Mouse (Mus musculus) CD4-positive, CD25-positive, alpha-beta regulatory T cell (primary cell): ENCODE measurements around the gene Phactr2. TPM values are rescaled to one million over a fixed set of nuclear protein-coding genes. Genes with fewer than 3 reads are reported as not detected.

ENCODE experiments used
- polyA plus RNA-seq: library from polyadenylated mRNA; unstranded; fragments of 100-300 nt; shearing (Covaris generic); gene quantifications from one replicate; pipeline ENCODE4 v1.2.1, GENCODE M21; 2017

Gene Phactr2
- polyA plus RNA-seq, result 11.9 TPM

DNA sequence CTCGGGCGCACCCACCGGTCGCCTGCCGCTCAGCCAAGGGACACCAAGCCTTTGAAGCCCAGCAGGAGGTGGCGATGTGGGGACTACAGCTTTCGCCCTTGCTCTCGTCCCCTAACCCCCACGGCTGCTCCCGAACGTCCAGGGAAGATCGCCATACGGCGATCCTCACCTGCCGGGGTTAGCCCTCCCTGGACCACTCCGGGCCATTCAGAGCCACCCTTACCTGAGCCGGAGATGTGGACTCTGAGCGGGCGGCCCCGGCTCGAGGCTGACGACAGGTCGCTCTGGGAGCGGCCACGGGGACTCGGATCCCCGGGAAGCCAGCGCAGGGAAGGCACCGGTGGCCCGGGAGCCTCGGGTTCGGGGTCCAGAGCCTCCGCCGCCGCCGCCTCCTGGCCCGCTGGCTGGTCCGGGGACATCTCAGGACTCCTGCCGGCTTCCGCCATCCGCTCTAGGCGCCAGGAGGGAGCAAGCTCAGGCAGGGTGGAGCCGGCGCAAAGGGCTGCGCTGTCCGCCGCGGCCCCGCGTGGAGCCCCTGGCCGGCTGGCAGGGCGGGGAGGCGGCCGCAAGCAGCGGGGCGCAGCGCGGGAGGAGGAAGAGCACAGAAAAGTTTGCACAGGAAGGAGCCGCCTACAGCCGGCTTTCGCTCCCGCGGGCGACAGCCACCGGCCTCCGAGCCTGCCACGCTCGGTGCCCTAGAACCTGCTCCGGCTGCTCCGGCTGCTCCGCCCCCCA lies at the start of gene Phactr2:
TSS of gene Phactr2 (minus strand) at position 580 of the 735 bp plus-strand sequence.

GRCm38 (mm10) chr10:13499331-13499730 lies 25.1 kb upstream of the Phactr2 start, which contains the start of gene Fuca2:
Fuca2 (plus strand) TSS chr10:13499540.

GRCm38 (mm10) chr10:13192731-13193351 lies 281.4 kb downstream of the Phactr2 start, which contains the start of gene Ltv1:
Ltv1 (minus strand) TSS chr10:13193168.

GRCm38 (mm10) chr10:13177973-13178624 lies 296.1 kb downstream of the Phactr2 start, which contains the start of gene Zc2hc1b:
Zc2hc1b (minus strand) TSS chr10:13178023.

Other genes starting within 250 kb of the Phactr2 start
- gene Fuca2, start 25.1 kb upstream of the Phactr2 start, polyA plus RNA-seq, result 37.2 TPM
- 2.6 TPM for gene Adat2, start 78.5 kb upstream of the Phactr2 start, polyA plus RNA-seq
- 34.3 TPM for gene Pex3, start 78.7 kb upstream of the Phactr2 start, polyA plus RNA-seq